Mouse (Mus musculus) erythroblast, embryonic 14.5 days (primary cell): ENCODE data around the gene Map4k4.

Experiments used
- GATA1 ChIP-seq: IDR thresholded peaks from 2 replicates; pipeline ENCODE4 v1.6.1; 2012; ENCODE audit warnings: low read length, inconsistent platforms, mixed read lengths
- TAL1 ChIP-seq: IDR thresholded peaks from 3 replicates; pipeline ENCODE4 v1.6.1; 2012; ENCODE audit warnings: low read length, inconsistent platforms, mixed read lengths

DNA sequence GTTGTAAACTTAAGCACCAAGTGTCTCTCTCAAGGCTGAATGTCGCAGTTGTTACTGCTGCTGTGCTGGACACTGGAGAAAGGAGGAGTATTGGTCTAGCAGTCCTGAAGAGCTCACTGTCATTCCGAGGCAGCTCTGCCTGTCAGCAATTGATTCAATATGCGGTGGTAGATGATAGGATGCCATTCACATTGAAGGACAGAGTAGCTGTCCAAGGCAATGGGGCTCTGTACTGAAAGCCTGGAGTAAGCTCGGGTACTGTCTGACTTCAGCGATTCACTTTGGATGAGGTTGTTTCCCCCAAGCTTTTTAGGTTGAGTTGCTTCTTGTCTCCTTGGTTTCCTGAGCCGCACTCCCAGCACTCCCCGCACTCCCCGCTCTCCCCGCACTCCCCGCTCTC is 34.9 kb downstream of the Map4k4 start:
- TF ChIP-seq TAL1: no peak
- TF ChIP-seq GATA1: no peak
